Mouse (Mus musculus) bone marrow, adult 2 months (tissue): ENCODE data around the gene Zrsr2.

ENCODE experiments used
- CTCF ChIP-seq: fragments of 200-500 bp; IDR thresholded peaks from 2 replicates; pipeline ENCODE4 v1.5.1; 2011; ENCODE audit warnings: low read length, control low read depth; ENCODE audit not compliant: control insufficient read depth, insufficient read depth
- POLR2A ChIP-seq: fragments of 200-500 bp; IDR thresholded peaks from 2 replicates; pipeline ENCODE4 v1.6.1; 2011; ENCODE audit warnings: low read depth, mild to moderate bottlenecking, control low read depth, low read length, borderline replicate concordance; ENCODE audit not compliant: control insufficient read depth

DNA sequence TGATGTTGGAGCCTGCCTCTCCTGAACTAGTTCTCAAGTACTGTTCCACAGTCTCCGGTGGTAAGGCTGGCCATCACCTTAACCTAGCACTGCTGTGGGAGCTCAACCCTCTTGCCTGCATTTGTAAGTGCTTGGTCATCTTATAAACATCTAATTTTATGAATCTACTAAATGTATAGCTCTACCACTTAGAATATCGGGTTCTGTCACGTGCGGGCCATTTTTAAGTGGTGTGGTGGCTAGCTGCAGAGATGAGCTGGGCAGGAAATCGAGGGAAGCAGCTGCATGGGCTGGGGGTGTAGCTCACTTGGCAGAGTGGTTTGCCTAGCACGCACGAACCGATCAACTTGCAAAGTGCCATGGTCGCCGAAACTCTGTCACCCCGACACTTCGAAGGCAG is 1.1 kb downstream of the Zrsr2 start:
- no peak for TF ChIP-seq CTCF
- TF ChIP-seq POLR2A = no peak
